Mouse (Mus musculus) liver, adult 2 months (tissue): Measurements from ENCODE around the gene Smoc2. TPM values are rescaled to one million over a fixed set of nuclear protein-coding genes. Genes with fewer than 3 reads are reported as not detected.
A peak's percentile ranks its signal among the peaks of the same experiment; 100 is the strongest.

Source experiments
- DNase-seq: peaks from one replicate; pipeline ENCODE4 v3.0.0-alpha.2; 2011; ENCODE audit warnings: low read depth, low spot score; ENCODE audit errors: extremely low read depth
- H3K27ac ChIP-seq: fragments of 200-500 bp; replicated peaks from 2 replicates; pipeline ENCODE4 v1.5.1; 2012; ENCODE audit warnings: low read depth, mild to moderate bottlenecking, control low read depth, inconsistent platforms, low read length; ENCODE audit not compliant: insufficient read depth
- H3K27me3 ChIP-seq: fragments of 200-500 bp; 2 replicates; pipeline ENCODE4 v1.6.1; 2012; ENCODE audit warnings: mild to moderate bottlenecking, moderate library complexity, low read length, inconsistent platforms; ENCODE audit not compliant: control insufficient read depth, insufficient read depth
- H3K36me3 ChIP-seq: fragments of 200-500 bp; 2 replicates; pipeline ENCODE4 v1.6.1; 2012; ENCODE audit warnings: low read length, inconsistent platforms; ENCODE audit not compliant: control insufficient read depth, insufficient read depth
- H3K4me1 ChIP-seq: fragments of 200-500 bp; 2 replicates; pipeline ENCODE4 v1.6.1; 2011; ENCODE audit warnings: low read length; ENCODE audit not compliant: control insufficient read depth, insufficient read depth
- H3K4me3 ChIP-seq: fragments of 200-500 bp; 2 replicates; pipeline ENCODE4 v1.5.1; 2011; ENCODE audit warnings: low read depth, mild to moderate bottlenecking, control low read depth, low read length, moderate library complexity; ENCODE audit not compliant: insufficient read depth
- H3K79me2 ChIP-seq: fragments of 200-500 bp; 2 replicates; pipeline ENCODE4 v1.6.1; 2012; ENCODE audit warnings: inconsistent platforms, mild to moderate bottlenecking, low read length, moderate library complexity; ENCODE audit not compliant: control insufficient read depth, insufficient read depth
- H3K9ac ChIP-seq: fragments of 200-500 bp; 2 replicates; pipeline ENCODE4 v1.6.1; 2012; ENCODE audit warnings: low read depth, mild to moderate bottlenecking, control low read depth, inconsistent platforms, low read length
- CTCF ChIP-seq: fragments of 200-500 bp; IDR thresholded peaks from 2 replicates; pipeline ENCODE4 v1.5.1; 2011; ENCODE audit warnings: low read depth, low read length, control low read depth
- POLR2A ChIP-seq: fragments of 200-500 bp; IDR thresholded peaks from 2 replicates; pipeline ENCODE4 v1.6.1; 2011; ENCODE audit warnings: low read length, control low read depth; ENCODE audit not compliant: insufficient read depth; ENCODE audit errors: extremely low read depth
- WGBS: fragments of 180-500 bp; shearing (Covaris S2); methylation state at CpG from one replicate; pipeline ENCODE4 v1.1.7; 2018; 5-methylcytosine and 5-hydroxymethylcytosine counted together
- polyA plus RNA-seq: library from polyadenylated mRNA; depleted of rRNA; stranded (reverse); fragments of >200 nt; gene quantifications from 2 replicates; pipeline ENCODE4 v1.2.3, GENCODE M21; 2012
- total RNA-seq: library from RNA; depleted of rRNA; stranded (reverse); fragments of >200 nt; gene quantifications from 2 replicates; pipeline ENCODE4 v1.2.3, GENCODE M21; 2014

Smoc2 gene
- total and polyA plus RNA-seq, 2 experiments: 3.6 to 3.9 TPM

DNA sequence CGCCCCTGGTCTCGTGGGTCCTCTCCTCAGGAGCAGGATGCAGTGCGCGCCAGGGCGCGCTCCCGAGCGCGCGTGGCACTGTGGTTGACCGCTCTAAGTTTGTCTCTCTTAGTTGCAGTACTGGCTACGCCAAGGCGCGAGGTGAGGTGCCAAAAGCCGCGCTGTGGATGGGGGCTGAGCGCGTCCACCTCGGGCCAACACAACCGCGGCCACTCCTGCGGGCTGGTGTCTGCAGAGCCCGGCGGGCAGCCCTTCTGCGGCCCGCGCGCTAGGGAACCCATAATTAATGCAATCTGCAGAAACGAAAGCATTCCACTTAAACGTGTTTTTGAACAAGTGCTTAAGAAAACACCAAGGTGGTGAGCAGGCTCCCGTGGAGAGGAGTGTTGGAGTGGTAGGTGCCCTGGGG is 1.1 kb downstream of the Smoc2 start:
- WGBS: under 1% methylated on average over 31 of the region's 31 CpGs
- Histone ChIP-seq H3K4me3 (peak overlapping the region; percentile 38; the same call in 1 of the 2 replicates), H3K4me1 (no peaks in the 10 kb centered on the region), H3K79me2 (no peaks in the 10 kb centered on the region), H3K9ac (no peak overlapping the region), H3K27me3 (peaks cover 4% of the 10 kb centered on the region; the same call in 1 of the 2 replicates), H3K36me3 (no peaks in the 10 kb centered on the region), H3K27ac (no peak overlapping the region)
- TF ChIP-seq POLR2A (no peak), CTCF (no peak)
- DNase-seq: no peak

DNA sequence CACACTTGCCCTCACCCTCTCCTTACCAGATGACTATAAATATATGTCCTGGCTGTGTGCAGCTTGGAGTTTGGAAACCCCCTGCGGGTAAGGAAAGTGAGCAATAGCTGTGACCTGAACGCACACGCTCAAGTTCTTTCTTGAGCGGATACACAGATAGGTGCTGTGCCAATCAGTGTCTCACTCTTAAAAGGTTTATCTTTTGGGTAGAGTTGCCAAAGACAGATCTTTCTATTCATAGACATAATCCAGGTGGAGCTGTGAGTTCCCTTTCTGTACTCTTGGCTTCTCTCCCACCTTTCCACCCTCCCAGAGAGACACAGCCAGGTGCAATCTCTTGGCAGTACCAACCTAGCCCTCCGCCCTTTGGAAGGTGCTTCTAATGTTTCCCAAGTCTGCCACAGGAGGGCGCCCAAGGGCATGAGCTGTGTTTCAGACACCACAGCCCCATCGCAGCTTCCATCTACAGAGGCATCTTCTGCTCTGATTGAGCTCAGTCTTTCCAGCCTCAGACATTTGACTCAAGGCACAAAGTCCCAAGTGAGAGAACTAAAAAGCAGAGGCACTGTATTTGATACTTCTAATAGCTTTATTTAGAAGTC is 8.8 kb downstream of the Smoc2 start:
- 43% methylated on average over 7 of the region's 7 CpGs for WGBS
- H3K27ac ChIP-seq: no peak overlapping the region
- peak; percentile 92 for TF ChIP-seq CTCF
- TF ChIP-seq POLR2A: no peak
- no peaks in the 10 kb centered on the region; the same call in 1 of the 2 replicates for H3K4me1 ChIP-seq
- H3K27me3 ChIP-seq: no peaks in the 10 kb centered on the region
- peak; percentile 18 for DNase-seq
- H3K4me3 ChIP-seq: no peak overlapping the region
- no peak overlapping the region for H3K9ac ChIP-seq
- no peaks in the 10 kb centered on the region for H3K36me3 ChIP-seq
- no peaks in the 10 kb centered on the region for H3K79me2 ChIP-seq

DNA sequence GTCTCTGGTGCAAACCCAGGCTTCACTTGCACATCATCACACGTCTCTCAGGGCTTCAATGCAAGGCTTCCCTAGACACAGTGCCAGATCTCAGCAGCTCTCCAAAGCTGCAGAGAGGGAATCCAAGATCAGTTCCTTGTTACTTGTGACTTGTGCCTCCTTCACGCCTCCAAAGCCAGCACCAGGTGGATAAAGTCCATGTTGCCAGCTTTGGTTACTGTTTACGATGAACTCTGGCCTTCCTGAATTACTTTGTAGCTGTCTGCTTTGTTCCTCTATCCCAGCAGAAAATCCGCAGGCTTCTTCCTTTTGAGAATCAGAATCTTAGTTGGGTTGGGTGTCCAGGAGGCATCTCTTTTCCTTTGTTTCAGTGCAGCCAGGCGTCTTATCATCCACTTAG is 14.3 kb downstream of the Smoc2 start:
- TF ChIP-seq CTCF (no peak), POLR2A (no peak)
- DNase-seq: no peak
- H3K27me3 ChIP-seq: no peaks in the 10 kb centered on the region
- no peak overlapping the region for H3K27ac ChIP-seq
- H3K4me1 ChIP-seq: no peaks in the 10 kb centered on the region
- no peaks in the 10 kb centered on the region for H3K79me2 ChIP-seq
- no peak overlapping the region for H3K4me3 ChIP-seq
- no peaks in the 10 kb centered on the region for H3K36me3 ChIP-seq
- WGBS: 62% methylated on average over 5 of the region's 5 CpGs
- no peak overlapping the region for H3K9ac ChIP-seq

DNA sequence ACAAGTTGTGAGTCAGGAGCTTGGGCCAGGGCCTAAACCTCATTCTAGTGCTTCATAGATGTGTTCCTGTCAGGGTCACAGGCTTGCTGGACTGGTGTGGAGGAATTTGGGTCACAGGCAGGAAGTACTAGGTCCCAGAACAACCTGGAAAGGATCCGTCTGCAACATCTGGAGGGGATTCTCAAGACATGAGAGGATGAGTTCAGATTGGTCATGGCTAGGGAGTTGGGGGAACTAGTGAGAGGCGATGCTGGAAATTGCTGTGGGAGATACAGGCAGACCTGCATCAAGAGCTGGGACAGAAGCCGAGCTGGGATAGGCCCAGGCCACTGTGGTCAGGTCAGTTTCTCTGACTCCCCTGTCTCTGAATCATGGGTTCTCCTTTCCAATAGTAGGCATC is 15.8 kb downstream of the Smoc2 start:
- Histone ChIP-seq H3K79me2 (no peaks in the 10 kb centered on the region), H3K27ac (no peak overlapping the region), H3K9ac (no peak overlapping the region), H3K4me3 (no peak overlapping the region), H3K27me3 (no peaks in the 10 kb centered on the region), H3K4me1 (no peaks in the 10 kb centered on the region), H3K36me3 (no peaks in the 10 kb centered on the region)
- TF ChIP-seq CTCF (no peak), POLR2A (no peak)
- DNase-seq: no peak
- 85% methylated on average over 3 of the region's 3 CpGs for WGBS

DNA sequence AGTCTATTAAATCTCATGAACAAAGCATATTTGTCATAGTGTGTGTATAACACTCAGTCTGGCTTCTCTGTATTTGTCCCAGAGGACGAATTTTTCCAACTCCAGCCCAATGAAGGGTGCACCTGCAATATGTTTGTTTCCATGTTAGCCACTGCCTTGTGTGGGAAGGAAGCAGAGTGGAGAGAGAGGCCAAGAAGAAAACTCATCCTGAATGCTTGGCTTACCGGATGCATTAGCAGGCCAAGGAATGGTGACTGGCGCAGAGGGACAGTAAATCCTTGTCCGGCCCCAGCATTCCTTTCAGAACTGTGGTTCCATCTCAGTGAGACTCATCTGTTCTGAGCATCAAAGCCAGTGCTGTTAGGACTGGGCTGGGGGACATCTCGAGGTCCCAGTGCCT is 21.1 kb downstream of the Smoc2 start:
- H3K9ac ChIP-seq: no peak overlapping the region
- no peaks in the 10 kb centered on the region for H3K79me2 ChIP-seq
- no peak for TF ChIP-seq POLR2A
- TF ChIP-seq CTCF: no peak
- no peaks in the 10 kb centered on the region for H3K36me3 ChIP-seq
- H3K27me3 ChIP-seq: no peaks in the 10 kb centered on the region
- DNase-seq: no peak
- no peak overlapping the region for H3K4me3 ChIP-seq
- no peak overlapping the region for H3K27ac ChIP-seq
- 77% methylated on average over 5 of the region's 5 CpGs for WGBS
- H3K4me1 ChIP-seq: no peaks in the 10 kb centered on the region

DNA sequence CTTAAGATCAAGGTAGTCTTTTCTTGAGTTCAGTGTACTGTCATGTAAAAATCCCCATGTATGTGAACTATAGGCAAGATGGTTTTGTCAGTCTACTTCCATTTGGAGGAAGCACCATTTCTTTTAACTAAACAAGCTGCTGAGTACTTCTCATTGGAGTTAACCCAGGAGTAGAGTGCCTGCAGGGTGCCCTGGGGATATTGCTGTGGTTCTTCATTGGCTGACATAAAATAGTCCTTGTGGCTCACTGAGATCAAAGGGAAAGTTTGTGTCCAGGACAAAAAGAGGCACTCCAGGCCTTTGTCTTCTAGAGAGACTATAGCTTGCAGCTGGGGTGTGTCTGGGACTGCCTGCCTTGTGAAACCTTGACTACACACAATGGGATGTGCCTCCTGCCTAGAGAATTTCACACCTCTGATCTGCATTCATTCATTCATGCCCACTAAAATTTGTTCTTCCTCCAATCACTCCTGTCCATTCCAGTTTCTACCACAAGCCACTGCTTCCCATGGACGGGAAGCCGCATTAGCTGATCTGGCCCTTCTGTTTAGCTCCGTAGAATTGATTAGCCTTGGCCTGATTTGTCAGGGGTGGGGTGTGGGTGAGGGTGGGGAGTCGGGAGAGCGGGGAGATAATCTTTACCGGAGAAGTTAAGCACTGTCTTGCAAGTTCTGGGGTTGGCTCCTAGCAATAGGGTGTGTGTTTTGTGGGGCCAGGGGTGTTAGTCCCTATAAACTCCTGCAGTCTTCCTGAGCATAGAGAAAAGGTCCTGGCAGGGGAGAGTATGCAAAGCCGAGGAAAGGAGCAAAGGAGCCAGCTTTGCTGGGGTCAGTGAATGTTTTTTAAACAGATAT is 22.4 kb downstream of the Smoc2 start:
- WGBS: 49% methylated on average over 7 of the region's 7 CpGs
- no peak for DNase-seq
- no peaks in the 10 kb centered on the region for H3K36me3 ChIP-seq
- H3K27ac ChIP-seq: no peak overlapping the region
- H3K4me1 ChIP-seq: no peaks in the 10 kb centered on the region
- no peak overlapping the region for H3K9ac ChIP-seq
- no peak overlapping the region for H3K4me3 ChIP-seq
- no peak for TF ChIP-seq POLR2A
- no peak for TF ChIP-seq CTCF
- no peaks in the 10 kb centered on the region for H3K79me2 ChIP-seq
- H3K27me3 ChIP-seq: no peaks in the 10 kb centered on the region
